Mouse (Mus musculus) hindbrain, embryonic 12.5 days (tissue): Measurements from ENCODE around the gene F2rl2. TPM values are rescaled to one million over a fixed set of nuclear protein-coding genes. Genes with fewer than 3 reads are reported as not detected.

ENCODE experiments used
- ATAC-seq: fragments of 200-750 bp; cut with Nextera tagmentation; 2 replicates; pipeline ENCODE4 v1.8.0; 2017; ENCODE audit warnings: moderate TSS enrichment; ENCODE audit not compliant: low FRiP score
- H3K27ac ChIP-seq: fragments of 300-500 bp; sonication (generic); 2 replicates; pipeline ENCODE4 v1.5.1; 2016; ENCODE audit warnings: mild to moderate bottlenecking
- H3K27me3 ChIP-seq: fragments of 300-500 bp; sonication (generic); 2 replicates; pipeline ENCODE4 v1.6.1; 2016; ENCODE audit warnings: mild to moderate bottlenecking
- H3K36me3 ChIP-seq: fragments of 300-500 bp; sonication (generic); 2 replicates; pipeline ENCODE4 v1.6.1; 2016; ENCODE audit warnings: mild to moderate bottlenecking
- H3K4me1 ChIP-seq: fragments of 300-500 bp; sonication (generic); 2 replicates; pipeline ENCODE4 v1.6.1; 2016
- H3K4me2 ChIP-seq: fragments of 300-500 bp; sonication (generic); replicated peaks from 2 replicates; pipeline ENCODE4 v1.6.1; 2016; ENCODE audit warnings: mild to moderate bottlenecking
- H3K4me3 ChIP-seq: fragments of 300-500 bp; sonication (generic); 2 replicates; pipeline ENCODE4 v1.5.1; 2016; ENCODE audit warnings: mild to moderate bottlenecking
- H3K9ac ChIP-seq: fragments of 300-500 bp; sonication (generic); 2 replicates; pipeline ENCODE4 v1.6.1; 2016; ENCODE audit warnings: mild to moderate bottlenecking, moderate library complexity
- H3K9me3 ChIP-seq: fragments of 300-500 bp; sonication (generic); replicated peaks from 2 replicates; pipeline ENCODE4 v1.6.1; 2016; ENCODE audit warnings: mild to moderate bottlenecking
- WGBS: fragments of 180-500 bp; shearing (Covaris S2); methylation state at CpG from one replicate; pipeline ENCODE4 v1.1.7; 2016; 5-methylcytosine and 5-hydroxymethylcytosine counted together
- polyA plus RNA-seq: library from polyadenylated mRNA; unstranded; fragments of >200 nt; fragmentation: Nextera tagmentation; extraction: Ambion mirVana; gene quantifications from 2 replicates; pipeline ENCODE4 v1.2.1, GENCODE M21; 2016

F2rl2 gene
- polyA plus RNA-seq, 1 experiment from 2014 or later = 1.4 TPM

DNA sequence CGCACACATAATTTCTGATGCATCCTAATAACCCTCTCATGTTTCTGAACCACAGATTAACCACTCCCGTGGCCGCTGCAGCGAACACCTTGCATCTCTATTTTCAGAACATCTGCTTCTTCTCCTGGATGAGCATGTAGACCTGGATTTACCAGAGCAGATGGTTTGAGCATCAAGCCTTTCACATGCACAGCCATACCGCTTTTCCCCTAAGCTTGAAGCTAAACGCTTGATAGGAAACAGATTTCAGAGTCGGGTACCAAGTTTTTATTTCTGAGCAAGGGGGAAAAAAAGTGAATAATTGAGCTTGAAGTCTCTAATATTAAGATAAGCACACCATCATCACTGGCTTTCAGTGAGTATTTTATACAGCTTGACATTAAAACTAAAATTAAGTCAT lies 50.4 kb downstream of the F2rl2 start:
- Histone ChIP-seq H3K27me3 (no peaks in the 10 kb centered on the region), H3K4me3 (no peak overlapping the region), H3K4me1 (no peaks in the 10 kb centered on the region), H3K4me2 (no peak overlapping the region), H3K9me3 (no peaks in the 10 kb centered on the region), H3K27ac (no peak overlapping the region), H3K36me3 (no peaks in the 10 kb centered on the region), H3K9ac (no peak overlapping the region)
- ATAC-seq = no peak
- 79% methylated on average over 7 of the region's 7 CpGs for WGBS

DNA sequence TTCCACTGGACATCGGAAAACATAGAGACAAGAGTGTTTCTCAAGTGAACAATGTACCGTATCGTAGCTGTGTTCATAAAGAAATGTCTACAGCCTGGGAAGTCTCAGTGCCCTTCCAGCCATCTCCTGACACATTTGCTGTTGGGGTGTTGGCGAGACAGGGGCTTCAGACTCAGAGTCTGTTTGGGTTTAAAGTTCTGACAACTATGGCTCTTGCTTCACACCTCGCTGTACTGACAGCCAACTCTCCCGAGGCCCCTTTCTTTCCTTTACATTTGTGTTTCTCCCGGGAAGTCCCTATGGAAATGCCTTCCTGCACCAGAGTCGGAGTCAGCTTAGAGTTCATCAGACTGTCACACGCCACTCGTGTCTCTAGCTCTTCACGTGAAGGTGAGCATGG lies 50.9 kb downstream of the F2rl2 start:
- Histone ChIP-seq H3K4me3 (no peak overlapping the region), H3K27ac (no peak overlapping the region), H3K9ac (no peak overlapping the region), H3K9me3 (no peaks in the 10 kb centered on the region), H3K4me2 (no peak overlapping the region), H3K4me1 (no peaks in the 10 kb centered on the region), H3K27me3 (no peaks in the 10 kb centered on the region), H3K36me3 (no peaks in the 10 kb centered on the region)
- ATAC-seq = no peak
- WGBS = 75% methylated on average over 11 of the region's 11 CpGs

Other genes with a start within 250 kb of the F2rl2 start
- not detected in 2 replicates for gene S100z, start 218.1 kb upstream of the F2rl2 start, polyA plus RNA-seq
- 0.21 and 0.25 TPM in 2 replicates for gene F2rl1, start 171.6 kb upstream of the F2rl2 start, polyA plus RNA-seq
- gene F2r, start 78.4 kb upstream of the F2rl2 start, polyA plus RNA-seq = 102 and 110 TPM in 2 replicates
- gene Iqgap2, start 195.1 kb downstream of the F2rl2 start, polyA plus RNA-seq = 13.3 and 14.0 TPM in 2 replicates